Mouse (Mus musculus) heart, embryonic 13.5 days (tissue): ENCODE results near the gene H2afy2. TPM values are rescaled to one million over a fixed set of nuclear protein-coding genes. Genes with fewer than 3 reads are reported as not detected.
A peak's percentile ranks its signal among the peaks of the same experiment; 100 is the strongest.

ENCODE experiments used
- ATAC-seq: fragments of 200-750 bp; cut with Nextera tagmentation; 2 replicates; pipeline ENCODE4 v1.8.0; 2017; ENCODE audit warnings: moderate TSS enrichment; ENCODE audit not compliant: insufficient number of reproducible peaks, low FRiP score, low TSS enrichment; ENCODE audit errors: extremely low read depth
- H3K27ac ChIP-seq: fragments of 300-500 bp; sonication (generic); replicated peaks from 2 replicates; pipeline ENCODE4 v1.5.1; 2015; ENCODE audit warnings: moderate library complexity, mild to moderate bottlenecking, inconsistent platforms
- H3K27me3 ChIP-seq: fragments of 300-500 bp; sonication (generic); replicated peaks from 2 replicates; pipeline ENCODE4 v1.6.1; 2015; ENCODE audit warnings: mild to moderate bottlenecking, inconsistent platforms
- H3K36me3 ChIP-seq: fragments of 300-500 bp; sonication (generic); 2 replicates; pipeline ENCODE4 v1.6.1; 2015; ENCODE audit warnings: mild to moderate bottlenecking, inconsistent platforms
- H3K4me1 ChIP-seq: fragments of 300-500 bp; sonication (generic); 2 replicates; pipeline ENCODE4 v1.6.1; 2015; ENCODE audit warnings: inconsistent platforms
- H3K4me2 ChIP-seq: fragments of 300-500 bp; sonication (generic); 2 replicates; pipeline ENCODE4 v1.6.1; 2015; ENCODE audit warnings: inconsistent platforms, mild to moderate bottlenecking, moderate library complexity
- H3K4me3 ChIP-seq: fragments of 300-500 bp; sonication (generic); 2 replicates; pipeline ENCODE4 v1.5.1; 2015; ENCODE audit warnings: moderate library complexity, mild to moderate bottlenecking, inconsistent platforms
- H3K9ac ChIP-seq: fragments of 300-500 bp; sonication (generic); 2 replicates; pipeline ENCODE4 v1.6.1; 2015; ENCODE audit warnings: inconsistent platforms, mild to moderate bottlenecking, moderate library complexity
- H3K9me3 ChIP-seq: fragments of 300-500 bp; sonication (generic); 2 replicates; pipeline ENCODE4 v1.6.1; 2016; ENCODE audit warnings: inconsistent platforms
- WGBS: fragments of 180-500 bp; shearing (Covaris S2); methylation state at CpG from one replicate; pipeline ENCODE4 v1.1.7; 2015; ENCODE audit warnings: mixed read lengths; 5-methylcytosine and 5-hydroxymethylcytosine counted together
- microRNA-seq: library from miRNA; unstranded; fragments of <30 nt; microRNA quantifications from one replicate; pipeline ENCODE4, GENCODE M21; 2016
- polyA plus RNA-seq: library from polyadenylated mRNA; unstranded; fragments of >200 nt; fragmentation: Nextera tagmentation; extraction: Ambion mirVana; gene quantifications from 2 replicates; pipeline ENCODE4 v1.2.1, GENCODE M21; 2015

Gene H2afy2
- polyA plus RNA-seq, 1 experiment from 2014 or later: 65.3 TPM

DNA sequence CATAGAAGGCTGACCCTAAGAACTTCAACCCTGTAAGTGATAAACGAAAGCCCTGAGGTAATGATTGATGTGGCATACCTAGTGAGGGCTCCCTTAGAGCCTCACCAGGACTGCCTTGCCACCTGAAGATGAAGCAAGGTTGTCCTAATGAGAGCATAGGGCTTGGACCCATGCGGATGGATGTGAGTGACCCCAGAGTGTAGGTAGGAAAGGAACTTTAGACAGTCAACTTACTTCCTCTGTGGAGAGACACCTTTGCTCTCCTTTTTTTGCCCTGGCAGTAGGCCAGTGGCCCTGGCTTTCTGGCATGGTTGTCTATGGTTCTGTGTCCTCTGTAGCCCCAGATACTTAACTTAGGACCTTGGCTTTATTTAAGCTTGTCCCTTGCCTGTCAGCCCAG, 86.9 kb downstream of the H2afy2 start:
- Histone ChIP-seq H3K27ac (no peak overlapping the region), H3K36me3 (peaks cover 56% of the 10 kb centered on the region), H3K4me1 (peaks cover 17% of the 10 kb centered on the region), H3K9ac (peak overlapping the region; percentile 88), H3K9me3 (no peaks in the 10 kb centered on the region), H3K4me2 (peak overlapping the region; percentile 100), H3K27me3 (no peaks in the 10 kb centered on the region), H3K4me3 (peak overlapping the region; percentile 98)
- ATAC-seq: no peak
- 88% methylated on average over 2 of the region's 2 CpGs for WGBS

DNA sequence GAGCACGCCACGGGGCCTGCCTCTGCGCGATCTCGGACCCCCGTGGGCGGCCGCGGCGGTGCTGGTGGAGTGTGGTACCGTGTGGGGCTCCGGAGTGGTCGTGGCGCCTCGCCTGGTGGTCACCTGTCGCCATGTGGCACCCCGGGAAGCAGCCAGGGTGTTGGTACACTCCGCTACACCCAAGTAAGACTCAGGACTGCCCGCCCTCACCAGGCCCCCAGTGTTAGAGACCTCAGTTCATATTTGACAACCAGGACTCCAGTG, 87.5 kb downstream of the H2afy2 start:
- peak overlapping the region; percentile 98 for H3K4me3 ChIP-seq
- WGBS: 8% methylated on average over 19 of the region's 19 CpGs
- H3K9me3 ChIP-seq: no peaks in the 10 kb centered on the region
- peak overlapping the region; percentile 88 for H3K9ac ChIP-seq
- peaks cover 56% of the 10 kb centered on the region for H3K36me3 ChIP-seq
- H3K4me2 ChIP-seq: peak overlapping the region; percentile 100
- H3K27me3 ChIP-seq: no peaks in the 10 kb centered on the region
- no peak for ATAC-seq
- H3K27ac ChIP-seq: no peak overlapping the region
- H3K4me1 ChIP-seq: peaks cover 17% of the 10 kb centered on the region

DNA sequence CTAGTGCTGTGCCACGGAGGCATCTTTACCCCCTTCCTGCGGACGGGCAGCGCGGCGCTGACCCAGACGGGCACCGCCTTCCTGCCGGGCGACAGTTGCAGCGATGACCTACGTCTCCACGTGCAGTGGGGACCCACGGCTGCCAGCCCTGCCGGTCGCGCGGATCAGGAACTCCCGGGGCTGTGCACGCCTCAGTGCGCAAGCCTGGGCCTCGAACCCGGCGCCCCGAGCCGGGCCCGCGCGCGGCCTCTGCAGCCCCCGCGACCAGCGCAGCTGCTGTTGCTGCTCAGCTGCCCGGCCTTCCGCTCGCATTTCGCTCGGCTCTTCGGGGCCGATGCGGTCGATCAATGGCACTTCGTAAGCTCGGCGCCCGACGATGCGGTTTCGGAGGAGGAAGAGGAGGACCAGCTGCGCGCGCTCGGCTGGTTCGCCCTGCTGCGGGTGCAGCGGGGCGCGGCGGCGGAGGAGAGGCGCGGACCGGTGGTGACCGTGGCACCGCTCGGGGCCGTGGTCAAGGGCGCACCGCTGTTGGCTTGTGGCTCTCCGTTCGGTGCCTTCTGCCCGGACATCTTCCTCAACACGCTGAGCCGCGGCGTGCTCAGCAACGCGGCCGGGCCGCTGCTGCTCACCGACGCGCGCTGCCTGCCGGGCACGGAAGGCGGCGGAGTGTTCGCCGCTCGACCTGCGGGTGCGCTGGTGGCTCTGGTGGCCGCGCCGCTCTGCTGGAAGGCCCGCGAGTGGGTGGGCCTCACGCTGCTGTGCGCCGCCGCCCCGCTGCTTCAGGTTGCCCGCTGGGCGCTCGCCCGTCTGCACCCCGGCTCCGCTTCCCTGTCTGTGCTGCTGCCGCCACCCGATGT, 88.0 kb downstream of the H2afy2 start:
- H3K4me3 ChIP-seq: peak overlapping the region; percentile 98
- peaks cover 56% of the 10 kb centered on the region for H3K36me3 ChIP-seq
- no peaks in the 10 kb centered on the region for H3K27me3 ChIP-seq
- peak; percentile 15; the same call in 1 of the 2 replicates for ATAC-seq
- peak overlapping the region; percentile 100 for H3K4me2 ChIP-seq
- WGBS: under 1% methylated on average over 103 of the region's 111 CpGs
- peak overlapping the region; percentile 88 for H3K9ac ChIP-seq
- H3K9me3 ChIP-seq: no peaks in the 10 kb centered on the region
- H3K4me1 ChIP-seq: peaks cover 17% of the 10 kb centered on the region
- H3K27ac ChIP-seq: peak overlapping the region; percentile 50; the same call in 1 of the 2 replicates

DNA sequence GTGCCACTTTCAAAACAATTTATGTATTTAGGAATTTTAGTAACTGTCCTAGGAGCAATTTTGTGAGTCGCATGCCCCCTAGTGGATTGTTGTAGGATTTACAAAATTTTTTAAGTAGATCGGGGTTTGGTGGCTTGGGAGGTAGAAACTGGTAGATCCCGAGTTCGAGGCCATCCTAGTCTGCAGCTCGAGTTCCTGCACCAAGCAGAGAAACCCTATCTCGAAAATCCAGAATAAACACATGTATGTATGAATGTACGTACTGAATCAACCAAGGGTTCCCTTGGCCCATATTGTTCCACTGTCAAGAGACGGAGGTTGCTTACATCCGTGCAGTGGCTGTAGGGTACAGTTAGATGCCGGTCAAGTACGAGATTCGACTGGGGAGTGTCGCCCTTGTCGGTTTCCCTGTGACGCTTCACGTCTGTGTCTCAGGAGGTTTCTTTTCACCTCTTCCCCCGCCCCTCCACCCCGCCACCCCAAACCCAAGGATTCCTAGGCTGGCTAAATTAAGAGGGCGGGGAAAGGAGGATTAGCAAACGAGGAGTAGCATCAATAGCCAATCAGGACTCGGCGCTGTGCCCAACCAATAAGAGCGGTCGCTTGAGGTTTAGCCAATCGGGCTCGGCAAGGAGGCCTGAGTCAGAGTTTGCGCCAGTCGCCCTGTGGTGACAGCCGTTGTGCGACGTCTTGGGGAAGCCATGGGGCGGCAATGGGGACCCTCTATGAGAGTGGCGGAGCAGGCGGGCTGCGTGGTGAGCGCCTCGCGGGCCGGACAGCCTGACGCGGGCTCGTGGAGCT, 88.9 kb downstream of the H2afy2 start, which contains the start of gene Tysnd1:
TSS of gene Tysnd1 (plus strand) at position 645 of the 801 bp plus-strand sequence.
- Histone ChIP-seq H3K4me2 (peak within 1 kb of the TSS; percentile 100), H3K9ac (peak within 1 kb of the TSS; percentile 88), H3K4me1 (peaks cover 17% of the 10 kb centered on the region), H3K4me3 (peak within 1 kb of the TSS; percentile 98), H3K27ac (peak within 1 kb of the TSS; percentile 50; the same call in 1 of the 2 replicates), H3K9me3 (no peaks in the 10 kb centered on the region), H3K36me3 (peaks cover 62% of the 10 kb centered on the region), H3K27me3 (no peaks in the 10 kb centered on the region)
- WGBS: under 1% methylated on average over 42 of the region's 42 CpGs
- peak; percentile 86 for ATAC-seq

DNA sequence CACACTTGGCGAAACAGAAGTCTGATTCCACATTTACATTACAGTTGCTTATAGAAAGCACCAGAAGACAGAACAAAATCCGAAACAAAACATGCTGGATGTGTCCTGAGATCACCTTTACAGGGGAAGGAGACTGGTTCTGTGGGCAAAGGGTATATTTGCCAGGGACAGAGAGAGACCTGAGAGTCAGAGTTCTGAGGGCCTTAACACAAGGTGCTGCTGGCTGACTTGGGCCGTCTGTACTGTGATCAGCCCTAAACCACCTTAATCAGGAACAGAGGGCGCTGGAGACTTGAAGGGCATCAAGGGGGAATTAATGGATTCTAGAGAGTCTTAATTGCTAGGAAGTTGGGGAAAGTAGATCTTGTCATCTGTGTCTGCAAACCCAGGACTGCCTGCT, 90.4 kb downstream of the H2afy2 start:
- H3K9ac ChIP-seq: no peak overlapping the region
- no peak overlapping the region for H3K4me2 ChIP-seq
- no peaks in the 10 kb centered on the region for H3K9me3 ChIP-seq
- H3K4me1 ChIP-seq: peaks cover 20% of the 10 kb centered on the region
- 69% methylated on average over 4 of the region's 4 CpGs for WGBS
- H3K4me3 ChIP-seq: no peak overlapping the region
- peaks cover 68% of the 10 kb centered on the region for H3K36me3 ChIP-seq
- no peaks in the 10 kb centered on the region for H3K27me3 ChIP-seq
- ATAC-seq: no peak
- H3K27ac ChIP-seq: no peak overlapping the region

DNA sequence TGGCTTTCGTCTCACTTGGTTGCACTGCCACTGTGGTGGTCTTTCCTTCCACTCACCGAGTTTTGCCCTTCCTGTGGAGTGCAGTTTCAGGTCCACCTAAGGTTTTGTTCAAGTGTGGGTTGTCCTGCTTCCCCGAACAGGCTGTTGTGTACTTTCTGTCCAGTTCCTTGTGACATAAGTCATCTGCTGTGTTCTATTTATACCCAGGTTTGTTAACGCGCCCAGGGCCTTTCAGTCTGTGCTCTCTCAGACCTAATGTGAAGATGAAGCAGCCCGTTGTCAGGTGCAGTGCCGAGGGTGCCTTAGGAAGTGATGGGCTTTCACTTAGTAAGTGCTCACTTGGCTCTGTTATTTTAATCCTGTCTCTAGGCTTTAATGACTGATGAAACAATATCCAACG, 94.5 kb downstream of the H2afy2 start:
- Histone ChIP-seq H3K4me1 (peaks cover 3% of the 10 kb centered on the region; the same call in 1 of the 2 replicates), H3K36me3 (peaks cover 94% of the 10 kb centered on the region), H3K4me3 (no peak overlapping the region), H3K27me3 (no peaks in the 10 kb centered on the region), H3K9me3 (no peaks in the 10 kb centered on the region), H3K4me2 (no peak overlapping the region), H3K9ac (no peak overlapping the region), H3K27ac (no peak overlapping the region)
- 67% methylated on average over 8 of the region's 8 CpGs for WGBS
- no peak for ATAC-seq

Small RNA genes lying within 50 kb of the gene (microRNA-seq; reads per million reads assigned to microRNA genes)
- not detected for gene Mir5108

Other genes with a start within 250 kb of the H2afy2 start
- gene Npffr1, start 188.7 kb downstream of the H2afy2 start, polyA plus RNA-seq: 0.05 and 0.08 TPM in 2 replicates
- gene Ppa1, start 135.6 kb downstream of the H2afy2 start, polyA plus RNA-seq: 113 and 124 TPM in 2 replicates
- gene Sar1a, start 103.8 kb downstream of the H2afy2 start, polyA plus RNA-seq: 156 and 159 TPM in 2 replicates
- 19.1 and 19.2 TPM in 2 replicates for gene Tysnd1, start 88.6 kb downstream of the H2afy2 start, polyA plus RNA-seq
- gene Aifm2, start 68.9 kb downstream of the H2afy2 start, polyA plus RNA-seq: 20.6 and 23.2 TPM in 2 replicates
- gene Col13a1, start 195.0 kb upstream of the H2afy2 start, polyA plus RNA-seq: 11.1 and 12.5 TPM in 2 replicates